Mouse (Mus musculus) neural tube, embryonic 13.5 days (tissue): ENCODE data around the gene Slc39a9. TPM values are rescaled to one million over a fixed set of nuclear protein-coding genes. Genes with fewer than 3 reads are reported as not detected.

Experiments
- ATAC-seq: fragments of 200-750 bp; cut with Nextera tagmentation; 2 replicates; pipeline ENCODE4 v1.8.0; 2017; ENCODE audit warnings: low read depth, mild to moderate bottlenecking, moderate TSS enrichment, moderate library complexity
- H3K27ac ChIP-seq: fragments of 300-500 bp; sonication (generic); replicated peaks from 2 replicates; pipeline ENCODE4 v1.5.1; 2015; ENCODE audit warnings: moderate library complexity, mild to moderate bottlenecking, inconsistent platforms
- H3K27me3 ChIP-seq: fragments of 300-500 bp; sonication (generic); 2 replicates; pipeline ENCODE4 v1.6.1; 2015; ENCODE audit warnings: mild to moderate bottlenecking, inconsistent platforms
- H3K36me3 ChIP-seq: fragments of 300-500 bp; sonication (generic); 2 replicates; pipeline ENCODE4 v1.6.1; 2015; ENCODE audit warnings: mild to moderate bottlenecking, inconsistent platforms
- H3K4me1 ChIP-seq: fragments of 300-500 bp; sonication (generic); replicated peaks from 2 replicates; pipeline ENCODE4 v1.6.1; 2015; ENCODE audit warnings: inconsistent platforms
- H3K4me2 ChIP-seq: fragments of 300-500 bp; sonication (generic); 2 replicates; pipeline ENCODE4 v1.6.1; 2015; ENCODE audit warnings: inconsistent platforms, mild to moderate bottlenecking, moderate library complexity
- H3K4me3 ChIP-seq: fragments of 300-500 bp; sonication (generic); 2 replicates; pipeline ENCODE4 v1.5.1; 2015; ENCODE audit warnings: mild to moderate bottlenecking, inconsistent platforms
- H3K9ac ChIP-seq: fragments of 300-500 bp; sonication (generic); 2 replicates; pipeline ENCODE4 v1.6.1; 2015; ENCODE audit warnings: moderate library complexity, mild to moderate bottlenecking, inconsistent platforms
- H3K9me3 ChIP-seq: fragments of 300-500 bp; sonication (generic); 2 replicates; pipeline ENCODE4 v1.6.1; 2016; ENCODE audit warnings: inconsistent platforms
- WGBS: fragments of 180-500 bp; shearing (Covaris S2); methylation state at CpG from one replicate; pipeline ENCODE4 v1.1.7; 2015; 5-methylcytosine and 5-hydroxymethylcytosine counted together
- polyA plus RNA-seq: library from polyadenylated mRNA; unstranded; fragments of >200 nt; fragmentation: Nextera tagmentation; extraction: Ambion mirVana; gene quantifications from 2 replicates; pipeline ENCODE4 v1.2.1, GENCODE M21; 2015

Slc39a9 gene
- polyA plus RNA-seq, 1 experiment from 2014 or later: 22.6 TPM

DNA sequence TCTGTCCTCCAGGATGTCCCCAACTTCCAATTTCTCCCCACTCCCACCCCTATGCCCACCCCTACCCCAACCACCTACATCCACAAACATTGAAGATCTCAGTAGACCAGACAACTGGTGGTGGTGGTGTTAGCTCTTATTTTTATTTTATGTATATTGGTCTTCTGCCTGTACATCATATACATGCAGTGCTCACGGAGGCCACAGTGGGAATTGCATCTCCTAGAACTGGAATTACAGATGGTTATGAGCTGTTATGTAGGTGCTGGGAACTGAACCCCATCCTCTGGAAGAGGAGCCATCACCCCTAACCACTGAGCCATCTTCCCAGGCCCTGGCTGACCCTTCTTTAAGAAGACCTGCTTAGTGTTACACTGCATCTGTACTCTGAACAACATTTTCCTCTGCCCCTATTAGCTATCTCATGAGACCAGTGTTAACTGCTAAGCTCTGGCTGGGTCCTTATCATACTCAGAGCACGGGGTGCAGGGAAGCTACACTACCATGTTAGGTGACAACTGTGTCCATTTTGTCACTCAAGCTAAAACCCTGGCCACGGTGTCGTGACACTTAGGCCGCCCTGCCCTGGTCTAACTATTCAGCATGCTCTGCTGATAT, 55.0 kb downstream of the Slc39a9 start:
- 92% methylated on average over 5 of the region's 5 CpGs for WGBS
- no peak overlapping the region for H3K4me3 ChIP-seq
- H3K9ac ChIP-seq: no peak overlapping the region
- no peak overlapping the region for H3K27ac ChIP-seq
- no peaks in the 10 kb centered on the region for H3K9me3 ChIP-seq
- no peaks in the 10 kb centered on the region for H3K36me3 ChIP-seq
- H3K27me3 ChIP-seq: peaks cover 22% of the 10 kb centered on the region
- no peak overlapping the region for H3K4me2 ChIP-seq
- H3K4me1 ChIP-seq: 0 out of 2 replicates have a peak, but pooled peaks cover 2% of the 10 kb centered on the region
- no peak for ATAC-seq

DNA sequence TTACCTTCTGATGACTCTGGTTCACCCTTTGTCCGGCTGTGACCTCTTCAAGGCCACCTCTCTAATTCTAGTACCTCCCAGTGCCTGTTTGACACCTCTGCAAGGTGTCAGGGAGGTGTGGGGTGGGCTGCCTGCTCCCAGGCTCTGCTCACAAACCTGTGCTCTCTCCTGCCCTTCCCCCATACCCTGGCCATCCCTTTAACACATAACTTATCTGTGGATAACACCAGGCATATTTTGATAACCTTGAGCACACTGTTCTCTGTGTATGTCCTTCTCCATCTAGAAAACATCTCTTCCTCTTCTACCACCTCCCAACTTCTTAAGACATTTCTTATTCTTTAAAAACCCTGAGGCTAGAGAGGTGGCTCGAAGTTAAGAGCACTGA, 55.5 kb downstream of the Slc39a9 start:
- no peak overlapping the region for H3K4me3 ChIP-seq

DNA sequence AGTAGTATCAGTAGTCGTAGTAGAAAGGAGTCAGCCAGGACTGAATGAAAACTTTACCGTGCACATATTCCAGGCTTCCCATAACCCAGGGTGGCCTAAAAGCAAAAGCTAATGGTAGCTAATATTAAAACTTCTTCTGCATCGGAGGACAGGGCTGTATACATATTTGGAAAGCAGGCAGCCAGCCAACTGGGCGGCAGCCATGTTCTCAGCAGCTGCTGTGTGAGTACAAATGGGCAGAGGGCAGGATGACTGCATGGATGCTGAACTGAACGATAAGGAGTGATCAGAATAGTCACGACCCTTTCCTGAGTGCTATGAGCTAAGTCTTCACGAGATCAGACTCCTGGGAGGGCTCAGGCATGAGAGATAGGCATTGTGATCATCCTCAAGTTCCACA, 57.6 kb downstream of the Slc39a9 start:
- Histone ChIP-seq H3K36me3 (no peaks in the 10 kb centered on the region), H3K9me3 (no peaks in the 10 kb centered on the region), H3K4me2 (no peak overlapping the region), H3K4me1 (peaks cover 1% of the 10 kb centered on the region), H3K9ac (no peak overlapping the region), H3K27ac (no peak overlapping the region), H3K27me3 (no peaks in the 10 kb centered on the region), H3K4me3 (no peak overlapping the region)
- no peak for ATAC-seq
- WGBS: 82% methylated on average over 7 of the region's 7 CpGs

More for the DNA sequence above, 55.5 kb downstream of the Slc39a9 start:
- Histone ChIP-seq H3K9me3 (no peaks in the 10 kb centered on the region), H3K27me3 (peaks cover 17% of the 10 kb centered on the region), H3K4me2 (no peak overlapping the region), H3K36me3 (no peaks in the 10 kb centered on the region), H3K27ac (no peak overlapping the region), H3K9ac (no peak overlapping the region), H3K4me1 (no peaks in the 10 kb centered on the region)
- WGBS: 79% methylated on average over 2 of the region's 2 CpGs
- ATAC-seq: no peak

DNA sequence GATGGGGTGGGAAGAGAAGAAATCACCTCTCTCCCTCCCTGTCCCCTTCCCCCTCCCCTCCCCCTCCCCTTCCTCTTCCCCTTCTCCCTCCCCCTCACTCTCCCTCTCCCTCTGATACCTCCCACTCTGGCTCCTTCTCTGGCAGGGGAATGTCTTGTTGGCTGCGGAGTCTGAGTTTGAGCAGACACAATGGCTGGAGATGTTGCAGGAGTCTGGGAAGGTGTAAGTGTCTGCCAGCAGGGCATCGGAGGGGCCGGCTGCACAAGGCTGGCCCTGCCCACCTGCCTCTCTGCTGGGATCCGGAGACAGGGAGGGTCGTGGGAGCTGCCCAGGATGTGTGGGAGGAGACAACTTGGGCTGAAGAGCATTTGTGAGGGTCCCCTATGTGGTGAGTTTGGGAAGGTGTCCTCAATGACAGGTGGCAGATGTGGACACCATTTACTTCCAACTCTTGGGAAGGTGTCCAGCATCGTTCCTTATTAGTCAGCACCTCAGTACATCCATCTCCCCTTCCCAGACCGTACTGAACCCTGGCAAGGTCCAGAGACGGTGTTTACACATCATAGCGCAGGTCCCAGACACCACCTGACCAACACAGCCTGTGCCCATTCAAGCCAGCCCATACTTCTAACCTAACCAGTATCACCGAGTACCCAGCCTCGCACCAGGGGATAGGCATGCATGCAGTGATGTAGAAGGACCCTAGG, 62.7 kb downstream of the Slc39a9 start:
- Histone ChIP-seq H3K27me3 (no peaks in the 10 kb centered on the region), H3K36me3 (no peaks in the 10 kb centered on the region), H3K4me1 (peaks cover 12% of the 10 kb centered on the region), H3K4me3 (no peak overlapping the region), H3K27ac (no peak overlapping the region), H3K9ac (no peak overlapping the region), H3K4me2 (no peak overlapping the region), H3K9me3 (no peaks in the 10 kb centered on the region)
- no peak for ATAC-seq
- 64% methylated on average over 11 of the region's 11 CpGs for WGBS

DNA sequence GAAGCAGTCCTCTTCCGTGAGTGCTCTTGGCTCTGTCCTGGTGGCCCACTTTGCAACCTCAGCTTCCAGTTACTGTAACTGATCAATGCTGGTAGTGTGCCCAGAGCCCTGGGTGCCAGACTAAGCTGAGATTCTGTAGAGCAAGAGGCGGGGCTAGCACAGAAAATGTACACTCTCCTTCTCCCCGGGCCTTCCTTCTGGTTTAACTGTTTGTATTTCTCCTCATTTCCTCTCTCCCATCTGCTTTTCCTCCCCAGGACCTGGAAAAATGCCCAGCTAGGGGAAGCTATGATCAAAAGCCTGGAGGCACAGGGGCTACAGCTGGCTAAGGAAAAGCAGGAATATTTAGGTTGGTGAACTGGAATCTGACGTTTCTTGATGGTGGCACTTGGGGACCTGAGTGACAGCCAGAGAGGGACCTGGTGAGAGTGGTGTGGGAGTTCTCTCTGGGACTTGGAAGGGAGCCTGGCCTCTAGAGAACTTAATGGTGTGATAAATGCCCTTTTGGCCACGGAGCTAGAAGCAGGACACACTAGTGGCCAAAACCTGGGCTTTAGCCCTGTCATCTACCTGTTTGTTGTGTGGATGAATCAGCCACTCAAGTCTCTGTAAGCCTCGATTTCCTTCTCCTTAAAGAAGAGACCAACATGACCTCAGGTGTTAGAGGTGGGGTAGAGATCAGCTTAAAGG, 63.4 kb downstream of the Slc39a9 start:
- H3K36me3 ChIP-seq: no peaks in the 10 kb centered on the region
- no peak overlapping the region for H3K27ac ChIP-seq
- H3K4me1 ChIP-seq: peaks cover 12% of the 10 kb centered on the region
- H3K9me3 ChIP-seq: no peaks in the 10 kb centered on the region
- no peak overlapping the region for H3K9ac ChIP-seq
- H3K4me2 ChIP-seq: no peak overlapping the region
- ATAC-seq: no peak
- H3K4me3 ChIP-seq: no peak overlapping the region
- H3K27me3 ChIP-seq: no peaks in the 10 kb centered on the region
- WGBS: 53% methylated on average over 6 of the region's 6 CpGs

DNA sequence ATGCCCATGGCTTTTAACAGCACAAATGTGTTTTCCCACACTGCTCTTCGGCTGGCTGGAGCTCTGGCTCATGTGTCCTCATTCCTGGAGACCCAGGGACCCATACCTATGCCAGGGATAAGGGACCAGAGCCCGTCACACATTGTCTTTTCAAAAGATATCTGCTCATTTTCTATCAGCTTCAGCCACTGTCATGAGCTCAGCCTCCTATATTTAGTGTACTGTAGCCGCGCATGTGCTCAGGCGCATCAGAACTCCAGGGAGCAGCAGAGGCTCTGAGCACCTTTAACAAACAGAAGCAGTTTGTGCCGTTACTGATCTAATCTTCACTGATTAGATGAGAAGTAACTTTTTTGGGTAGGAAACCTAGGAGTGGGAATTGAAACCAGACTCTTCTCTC, 72.2 kb downstream of the Slc39a9 start:
- no peak overlapping the region for H3K4me2 ChIP-seq
- no peaks in the 10 kb centered on the region for H3K36me3 ChIP-seq
- ATAC-seq: no peak
- no peak overlapping the region for H3K4me3 ChIP-seq
- no peaks in the 10 kb centered on the region for H3K9me3 ChIP-seq
- no peak overlapping the region for H3K27ac ChIP-seq
- H3K27me3 ChIP-seq: no peaks in the 10 kb centered on the region
- no peak overlapping the region for H3K9ac ChIP-seq
- no peaks in the 10 kb centered on the region for H3K4me1 ChIP-seq
- WGBS: 86% methylated on average over 6 of the region's 6 CpGs

DNA sequence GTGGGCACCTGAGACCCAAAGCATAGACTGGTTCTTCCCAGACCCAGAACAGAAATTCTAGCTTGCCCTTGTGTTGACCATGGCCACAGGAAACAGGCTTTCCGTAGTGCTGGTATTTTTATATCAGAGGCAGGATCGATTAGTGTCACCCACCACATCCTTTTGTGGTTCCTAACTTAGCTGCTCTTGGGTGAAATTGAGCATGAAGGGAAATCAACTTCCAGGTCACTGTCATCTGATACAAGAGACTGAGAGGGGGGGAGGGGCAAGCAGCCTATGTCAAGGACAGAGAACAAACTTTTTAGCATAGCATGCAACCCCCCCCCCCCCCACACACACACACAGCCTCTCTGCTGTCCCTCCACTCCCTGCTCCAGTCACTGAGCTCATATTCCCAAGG, 75.5 kb downstream of the Slc39a9 start:
- H3K27ac ChIP-seq: no peak overlapping the region
- no peak overlapping the region for H3K9ac ChIP-seq
- WGBS: 68% methylated on average over 2 of the region's 2 CpGs
- no peaks in the 10 kb centered on the region for H3K4me1 ChIP-seq
- no peaks in the 10 kb centered on the region for H3K36me3 ChIP-seq
- H3K4me3 ChIP-seq: no peak overlapping the region
- no peaks in the 10 kb centered on the region for H3K27me3 ChIP-seq
- ATAC-seq: no peak
- H3K4me2 ChIP-seq: no peak overlapping the region
- H3K9me3 ChIP-seq: no peaks in the 10 kb centered on the region

DNA sequence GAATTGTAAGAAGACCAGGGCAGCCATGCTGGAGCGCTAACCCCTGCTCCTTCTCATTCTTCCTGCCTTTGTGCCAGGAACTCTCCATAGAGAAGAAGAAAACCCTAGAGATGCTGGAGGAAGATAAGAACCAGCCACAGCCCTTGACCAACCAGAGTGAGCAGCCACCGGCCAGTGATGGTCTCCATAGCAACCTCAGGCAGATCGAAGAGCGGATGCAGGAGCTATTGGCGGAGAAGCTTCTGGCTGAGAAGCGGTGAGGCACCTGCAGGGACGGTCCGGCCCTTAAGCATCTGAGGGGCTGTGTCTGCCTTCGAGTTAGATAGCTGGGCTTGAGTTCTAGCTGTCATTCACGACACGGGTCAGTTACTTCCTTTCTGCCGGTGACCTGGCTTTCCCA, 76.8 kb downstream of the Slc39a9 start:
- Histone ChIP-seq H3K4me3 (no peak overlapping the region), H3K4me2 (no peak overlapping the region), H3K27ac (no peak overlapping the region), H3K4me1 (no peaks in the 10 kb centered on the region), H3K9me3 (no peaks in the 10 kb centered on the region), H3K9ac (no peak overlapping the region), H3K27me3 (no peaks in the 10 kb centered on the region), H3K36me3 (no peaks in the 10 kb centered on the region)
- WGBS: 77% methylated on average over 12 of the region's 12 CpGs
- ATAC-seq: no peak

DNA sequence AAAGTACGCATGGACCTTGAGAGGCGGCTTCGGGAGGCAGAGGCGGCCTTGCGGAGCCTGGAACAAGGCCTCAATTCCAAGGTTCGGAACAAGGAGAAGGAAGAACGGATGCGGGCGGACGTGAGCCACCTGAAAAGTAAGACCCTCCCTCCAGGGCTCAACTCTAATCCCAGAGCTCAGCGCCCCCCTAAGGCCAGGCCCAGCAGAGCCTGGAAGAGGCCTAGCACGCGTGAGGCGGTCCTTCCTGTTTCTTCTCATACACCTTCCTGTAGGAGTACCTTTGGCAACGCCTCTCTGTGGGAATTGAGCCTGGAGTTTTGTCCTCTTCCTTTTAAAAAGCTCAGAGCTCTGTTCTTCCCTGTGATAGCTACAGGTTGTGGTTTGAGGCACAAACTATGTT, 77.8 kb downstream of the Slc39a9 start:
- no peak overlapping the region for H3K4me3 ChIP-seq
- 84% methylated on average over 15 of the region's 15 CpGs for WGBS
- H3K27ac ChIP-seq: no peak overlapping the region
- no peaks in the 10 kb centered on the region for H3K4me1 ChIP-seq
- H3K36me3 ChIP-seq: no peaks in the 10 kb centered on the region
- no peak for ATAC-seq
- no peak overlapping the region for H3K4me2 ChIP-seq
- no peak overlapping the region for H3K9ac ChIP-seq
- no peaks in the 10 kb centered on the region for H3K27me3 ChIP-seq
- H3K9me3 ChIP-seq: no peaks in the 10 kb centered on the region

DNA sequence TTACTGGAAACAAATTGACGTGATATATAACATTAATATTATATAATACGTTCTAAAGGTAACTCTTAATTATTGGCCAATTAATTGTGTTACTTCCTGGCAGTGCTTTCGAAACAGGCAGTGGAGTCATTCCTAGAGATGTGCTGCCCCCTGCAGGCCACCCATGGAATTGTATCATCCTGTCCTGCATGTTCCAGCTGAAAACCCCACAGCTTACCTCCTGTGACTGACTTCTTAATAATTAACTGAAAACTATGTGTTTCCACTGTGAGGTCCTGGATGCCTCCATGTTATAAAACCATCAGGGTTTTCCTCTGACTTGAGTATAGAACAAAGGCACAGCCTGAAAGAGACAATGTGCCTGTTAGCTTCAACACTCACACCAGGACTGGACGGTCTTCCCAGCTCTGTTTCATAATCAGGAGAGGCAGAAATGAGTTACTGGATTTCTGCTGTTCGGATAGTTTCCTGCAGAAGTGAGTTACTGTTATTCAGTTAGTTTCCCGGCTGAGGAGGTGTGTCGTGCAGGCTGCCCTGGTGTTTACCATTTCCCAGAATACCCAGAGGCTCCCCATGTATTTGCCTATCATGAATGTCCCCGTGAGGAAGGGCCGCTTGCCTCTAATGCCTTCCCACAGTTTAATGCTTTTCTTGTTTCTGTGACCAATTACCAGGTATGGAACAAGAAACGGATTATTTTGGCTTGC, 81.3 kb downstream of the Slc39a9 start:
- no peaks in the 10 kb centered on the region for H3K9me3 ChIP-seq
- H3K4me3 ChIP-seq: no peak overlapping the region
- H3K27me3 ChIP-seq: no peaks in the 10 kb centered on the region
- ATAC-seq: no peak
- no peak overlapping the region for H3K4me2 ChIP-seq
- 20% methylated on average over 10 of the region's 10 CpGs for WGBS
- H3K27ac ChIP-seq: no peak overlapping the region
- H3K36me3 ChIP-seq: no peaks in the 10 kb centered on the region
- H3K9ac ChIP-seq: no peak overlapping the region
- no peaks in the 10 kb centered on the region for H3K4me1 ChIP-seq

DNA sequence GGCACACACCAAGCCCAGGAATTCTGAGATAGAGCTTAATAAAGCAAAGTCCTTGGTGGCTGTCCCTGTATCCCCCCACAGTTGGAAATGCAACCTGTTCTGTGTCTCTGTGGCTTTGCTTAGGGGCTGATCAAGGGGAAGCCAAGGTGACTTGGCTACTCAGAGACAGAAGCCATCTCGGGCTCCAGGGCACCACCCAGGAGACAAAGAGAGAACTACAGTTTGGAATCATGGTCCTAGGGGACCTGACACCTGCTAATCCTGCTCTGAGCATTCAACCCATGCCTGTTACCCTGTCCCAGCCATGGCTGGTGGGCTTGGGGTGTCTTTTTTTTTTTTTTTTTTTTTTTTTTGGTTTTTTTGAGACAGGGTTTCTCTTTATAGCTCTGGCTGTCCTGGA, 84.5 kb downstream of the Slc39a9 start:
- Histone ChIP-seq H3K4me2 (no peak overlapping the region), H3K9ac (no peak overlapping the region), H3K27me3 (no peaks in the 10 kb centered on the region), H3K9me3 (no peaks in the 10 kb centered on the region), H3K36me3 (no peaks in the 10 kb centered on the region), H3K27ac (no peak overlapping the region), H3K4me3 (no peak overlapping the region), H3K4me1 (no peaks in the 10 kb centered on the region)
- ATAC-seq: no peak
- WGBS: 37% methylated on average over 1 of the region's 1 CpGs

DNA sequence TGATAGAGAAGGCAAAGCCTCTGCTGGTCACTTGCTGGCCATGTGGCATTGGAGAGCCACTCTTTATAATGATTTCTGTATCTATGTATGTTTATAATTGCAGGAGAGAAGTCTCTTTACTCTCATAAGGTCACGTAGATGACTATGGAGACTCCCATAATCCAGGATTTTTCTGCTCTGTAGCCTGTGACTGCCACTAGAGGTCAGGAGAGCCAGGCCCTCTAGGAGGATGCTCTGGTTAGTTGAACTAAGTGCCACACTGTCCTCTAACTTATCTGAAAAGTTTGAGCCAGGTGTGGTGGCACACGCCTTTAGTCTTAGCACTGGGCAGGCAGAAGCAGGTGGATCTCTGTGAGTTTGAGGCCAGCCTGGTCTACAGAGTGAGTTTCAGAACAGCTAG, 85.1 kb downstream of the Slc39a9 start:
- H3K9me3 ChIP-seq: no peaks in the 10 kb centered on the region
- H3K4me1 ChIP-seq: no peaks in the 10 kb centered on the region
- no peak for ATAC-seq
- H3K27ac ChIP-seq: no peak overlapping the region
- no peaks in the 10 kb centered on the region for H3K27me3 ChIP-seq
- H3K4me3 ChIP-seq: no peak overlapping the region
- H3K9ac ChIP-seq: no peak overlapping the region
- H3K4me2 ChIP-seq: no peak overlapping the region
- WGBS: 55% methylated on average over 2 of the region's 2 CpGs
- no peaks in the 10 kb centered on the region for H3K36me3 ChIP-seq
